Mouse (Mus musculus) stomach, postnatal 0 days (tissue): ENCODE results near the gene Ppp2r5c.

Experiments used
- CTCF ChIP-seq: IDR thresholded peaks from 2 replicates; pipeline ENCODE4 v1.5.1; 2016; ENCODE audit warnings: antibody characterized with exemption, low read depth, mild to moderate bottlenecking, moderate library complexity
- EP300 ChIP-seq: optimal IDR thresholded peaks from 2 replicates; pipeline ENCODE3; 2016; ENCODE audit warnings: antibody characterized with exemption

- TF ChIP-seq CTCF (no peak), EP300 (no peak)
Observed at GRCm38 (mm10) chr12:110564848-110565247, 117.9 kb downstream of the Ppp2r5c start.
